Mouse (Mus musculus) neural tube, embryonic 14.5 days (tissue): ENCODE measurements around the gene Csmd2. TPM values are rescaled to one million over a fixed set of nuclear protein-coding genes. Genes with fewer than 3 reads are reported as not detected.

Experiments
- ATAC-seq: fragments of 200-750 bp; cut with Nextera tagmentation; 2 replicates; pipeline ENCODE4 v1.8.0; 2017; ENCODE audit warnings: low read depth, mild to moderate bottlenecking, moderate TSS enrichment, moderate library complexity
- H3K27ac ChIP-seq: fragments of 300-500 bp; sonication (generic); 2 replicates; pipeline ENCODE4 v1.5.1; 2014; ENCODE audit warnings: low read depth, mild to moderate bottlenecking, control low read depth, low read length, moderate library complexity, mixed read lengths
- H3K27me3 ChIP-seq: fragments of 300-500 bp; sonication (generic); 2 replicates; pipeline ENCODE4 v1.6.1; 2014; ENCODE audit warnings: low read length; ENCODE audit not compliant: control insufficient read depth, insufficient read depth
- H3K36me3 ChIP-seq: fragments of 300-500 bp; sonication (generic); 2 replicates; pipeline ENCODE4 v1.6.1; 2014; ENCODE audit warnings: low read length, mixed read lengths; ENCODE audit not compliant: control insufficient read depth, insufficient read depth
- H3K4me1 ChIP-seq: fragments of 300-500 bp; sonication (generic); 2 replicates; pipeline ENCODE4 v1.6.1; 2014; ENCODE audit warnings: low read length; ENCODE audit not compliant: control insufficient read depth, insufficient read depth
- H3K4me2 ChIP-seq: fragments of 300-500 bp; sonication (generic); 2 replicates; pipeline ENCODE4 v1.6.1; 2014; ENCODE audit warnings: mild to moderate bottlenecking, low read depth, low read length, control low read depth
- H3K4me3 ChIP-seq: fragments of 300-500 bp; sonication (generic); 2 replicates; pipeline ENCODE4 v1.5.1; 2014; ENCODE audit warnings: low read depth, low read length, control low read depth, mixed read lengths
- H3K9ac ChIP-seq: fragments of 300-500 bp; sonication (generic); replicated peaks from 2 replicates; pipeline ENCODE4 v1.6.1; 2014; ENCODE audit warnings: low read depth, mild to moderate bottlenecking, control low read depth, low read length, mixed read lengths
- H3K9me3 ChIP-seq: fragments of 300-500 bp; sonication (generic); 2 replicates; pipeline ENCODE4 v1.6.1; 2016; ENCODE audit warnings: low read length; ENCODE audit not compliant: control insufficient read depth
- WGBS: fragments of 180-500 bp; shearing (Covaris S2); extraction: QIAGEN DNeasy Blood & Tissue Kit; methylation state at CpG from one replicate; pipeline ENCODE4 v1.1.7; 2014; 5-methylcytosine and 5-hydroxymethylcytosine counted together
- polyA plus RNA-seq: library from polyadenylated mRNA; unstranded; fragments of >200 nt; fragmentation: Nextera tagmentation; extraction: Ambion mirVana; gene quantifications from 2 replicates; pipeline ENCODE4 v1.2.1, GENCODE M21; 2014

The Csmd2 gene
- polyA plus RNA-seq, 1 experiment from 2014 or later = 14.5 TPM

- no peaks in the 10 kb centered on the region for H3K4me1 ChIP-seq
- WGBS = 66% methylated on average over 9 of the region's 9 CpGs
- H3K9me3 ChIP-seq = no peaks in the 10 kb centered on the region
- H3K27ac ChIP-seq = no peak overlapping the region
- no peaks in the 10 kb centered on the region for H3K36me3 ChIP-seq
- ATAC-seq = no peak
- H3K9ac ChIP-seq = no peak overlapping the region
- no peak overlapping the region for H3K4me2 ChIP-seq
- H3K27me3 ChIP-seq = no peaks in the 10 kb centered on the region
- no peak overlapping the region for H3K4me3 ChIP-seq
These were observed 342.9 kb downstream of the Csmd2 start for GRCm38 (mm10) chr4:128330519-128330918.

- H3K27me3 ChIP-seq = no peaks in the 10 kb centered on the region
- H3K27ac ChIP-seq = no peak overlapping the region
- ATAC-seq = no peak
- no peaks in the 10 kb centered on the region for H3K4me1 ChIP-seq
- H3K9ac ChIP-seq = no peak overlapping the region
- H3K36me3 ChIP-seq = 0 out of 2 replicates have a peak, but pooled peaks cover 3% of the 10 kb centered on the region
- 91% methylated on average over 7 of the region's 7 CpGs for WGBS
- H3K9me3 ChIP-seq = no peaks in the 10 kb centered on the region
- H3K4me3 ChIP-seq = no peak overlapping the region
- no peak overlapping the region for H3K4me2 ChIP-seq
These were observed 352.8 kb downstream of the Csmd2 start for GRCm38 (mm10) chr4:128340457-128340856.

GRCm38 (mm10) chr4:128341315-128341714 is 353.7 kb downstream of the Csmd2 start:
- Histone ChIP-seq H3K4me1 (no peaks in the 10 kb centered on the region), H3K27ac (no peak overlapping the region), H3K4me3 (no peak overlapping the region), H3K27me3 (no peaks in the 10 kb centered on the region), H3K36me3 (0 out of 2 replicates have a peak, but pooled peaks cover 3% of the 10 kb centered on the region), H3K4me2 (no peak overlapping the region), H3K9ac (no peak overlapping the region), H3K9me3 (no peaks in the 10 kb centered on the region)
- ATAC-seq = no peak
- WGBS = 71% methylated on average over 7 of the region's 7 CpGs

- Histone ChIP-seq H3K27me3 (no peaks in the 10 kb centered on the region), H3K4me2 (no peak overlapping the region), H3K9me3 (no peaks in the 10 kb centered on the region), H3K9ac (no peak overlapping the region), H3K4me3 (no peak overlapping the region), H3K36me3 (0 out of 2 replicates have a peak, but pooled peaks cover 3% of the 10 kb centered on the region), H3K27ac (no peak overlapping the region), H3K4me1 (no peaks in the 10 kb centered on the region)
- ATAC-seq = no peak
- WGBS = 13% methylated on average over 1 of the region's 1 CpGs
These were observed 354.6 kb downstream of the Csmd2 start for GRCm38 (mm10) chr4:128342208-128342607.

- H3K36me3 ChIP-seq = no peaks in the 10 kb centered on the region
- no peak overlapping the region for H3K4me2 ChIP-seq
- no peak overlapping the region for H3K9ac ChIP-seq
- WGBS = 71% methylated on average over 11 of the region's 11 CpGs
- no peak overlapping the region for H3K4me3 ChIP-seq
- no peaks in the 10 kb centered on the region for H3K27me3 ChIP-seq
- ATAC-seq = no peak
- no peak overlapping the region for H3K27ac ChIP-seq
- no peaks in the 10 kb centered on the region for H3K4me1 ChIP-seq
- no peaks in the 10 kb centered on the region for H3K9me3 ChIP-seq
These were observed 371.1 kb downstream of the Csmd2 start for GRCm38 (mm10) chr4:128358751-128359150.

- no peak overlapping the region for H3K27ac ChIP-seq
- ATAC-seq = no peak
- no peak overlapping the region for H3K9ac ChIP-seq
- no peaks in the 10 kb centered on the region for H3K4me1 ChIP-seq
- H3K9me3 ChIP-seq = no peaks in the 10 kb centered on the region
- WGBS = 79% methylated on average over 4 of the region's 4 CpGs
- H3K4me2 ChIP-seq = no peak overlapping the region
- H3K4me3 ChIP-seq = no peak overlapping the region
- H3K36me3 ChIP-seq = peaks cover 8% of the 10 kb centered on the region
- H3K27me3 ChIP-seq = no peaks in the 10 kb centered on the region
These were observed 378.2 kb downstream of the Csmd2 start for GRCm38 (mm10) chr4:128365851-128366250.

GRCm38 (mm10) chr4:128368088-128368487 is 380.4 kb downstream of the Csmd2 start:
- H3K27ac ChIP-seq = no peak overlapping the region
- no peaks in the 10 kb centered on the region for H3K27me3 ChIP-seq
- H3K4me3 ChIP-seq = no peak overlapping the region
- no peak for ATAC-seq
- H3K36me3 ChIP-seq = peaks cover 11% of the 10 kb centered on the region
- H3K4me1 ChIP-seq = no peaks in the 10 kb centered on the region
- WGBS = 99% methylated on average over 6 of the region's 6 CpGs
- H3K4me2 ChIP-seq = no peak overlapping the region
- no peaks in the 10 kb centered on the region for H3K9me3 ChIP-seq
- no peak overlapping the region for H3K9ac ChIP-seq

GRCm38 (mm10) chr4:128371766-128372165 is 384.1 kb downstream of the Csmd2 start:
- peaks cover 11% of the 10 kb centered on the region for H3K36me3 ChIP-seq
- no peak for ATAC-seq
- H3K27ac ChIP-seq = no peak overlapping the region
- H3K9me3 ChIP-seq = no peaks in the 10 kb centered on the region
- no peak overlapping the region for H3K4me3 ChIP-seq
- 74% methylated on average over 6 of the region's 6 CpGs for WGBS
- H3K4me1 ChIP-seq = no peaks in the 10 kb centered on the region
- H3K9ac ChIP-seq = no peak overlapping the region
- no peaks in the 10 kb centered on the region for H3K27me3 ChIP-seq
- H3K4me2 ChIP-seq = no peak overlapping the region

- no peaks in the 10 kb centered on the region for H3K4me1 ChIP-seq
- peaks cover 11% of the 10 kb centered on the region for H3K36me3 ChIP-seq
- H3K4me3 ChIP-seq = no peak overlapping the region
- no peak overlapping the region for H3K9ac ChIP-seq
- WGBS = 95% methylated on average over 6 of the region's 6 CpGs
- H3K9me3 ChIP-seq = no peaks in the 10 kb centered on the region
- no peaks in the 10 kb centered on the region for H3K27me3 ChIP-seq
- ATAC-seq = no peak
- H3K4me2 ChIP-seq = no peak overlapping the region
- H3K27ac ChIP-seq = no peak overlapping the region
These were observed 385.5 kb downstream of the Csmd2 start for GRCm38 (mm10) chr4:128373196-128373595.
